Mouse (Mus musculus) c-Kit-positive CD71-positive TER-119-positive erythroid progenitor cells, embryonic 14.5 days (primary cell): ENCODE results near the gene Ltv1.
"Not testable (repeated sequence)": the region's sequence is repeated elsewhere in the genome, so short reads cannot be mapped to it uniquely, and the experiment has no call there.

Experiments
- DNase-seq: peaks from one replicate; pipeline ENCODE4 v3.0.0-alpha.2; 2013; ENCODE audit warnings: low spot score

Gene Ltv1

DNA sequence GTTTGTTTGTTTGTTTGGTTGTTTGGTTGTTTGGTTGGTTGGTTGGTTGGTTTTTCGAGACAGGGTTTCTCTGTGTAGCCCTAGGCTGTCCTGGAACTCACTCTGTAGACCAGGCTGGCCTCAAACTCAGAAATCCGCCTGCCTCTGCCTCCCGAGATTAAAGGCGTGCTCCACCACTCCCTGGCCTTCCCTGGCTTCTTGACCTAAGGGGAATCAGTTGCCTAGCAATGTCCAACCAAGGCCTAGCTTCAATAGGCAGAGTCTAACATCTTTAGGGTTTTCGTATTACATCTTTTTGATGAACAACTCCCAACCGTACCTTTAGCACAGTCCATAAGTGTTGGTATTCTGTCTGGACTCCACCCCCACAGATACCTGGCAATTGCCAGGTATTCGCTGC is 528 bp upstream of the Ltv1 start:
- DNase-seq = not testable (repeated sequence)

GRCm38 (mm10) chr10:13189881-13190280 is 3.1 kb downstream of the Ltv1 start:
- DNase-seq = no peak

- no peak for DNase-seq
Observed at GRCm38 (mm10) chr10:13186754-13187153, 6.2 kb downstream of the Ltv1 start.

DNA sequence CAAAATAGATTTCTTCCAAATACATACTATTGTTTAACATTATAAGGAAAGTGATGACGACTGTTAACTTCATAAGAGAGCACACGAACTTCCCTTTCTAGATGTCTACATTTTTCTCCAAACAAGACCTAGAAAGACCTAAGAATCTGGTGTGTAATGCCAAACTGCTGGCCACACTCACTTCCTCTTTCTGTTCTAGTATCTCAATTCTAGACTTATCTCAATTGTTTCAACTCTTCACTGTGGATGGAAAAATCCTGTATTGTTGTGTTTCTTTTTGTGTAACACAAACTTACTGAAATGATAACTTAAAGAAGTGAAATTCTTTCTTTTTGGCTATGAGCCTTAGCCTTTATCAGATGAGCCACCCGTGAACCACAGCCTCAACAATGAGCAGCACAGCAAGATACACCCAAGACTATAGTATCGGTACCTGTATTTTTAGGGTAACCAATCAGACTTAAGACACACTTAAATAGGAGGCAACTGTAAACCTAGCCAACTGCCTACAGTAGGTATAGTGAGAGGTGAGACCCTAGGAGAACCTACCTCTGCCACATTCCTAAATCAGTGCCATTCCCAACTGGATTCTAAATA is 8.7 kb downstream of the Ltv1 start:
- DNase-seq = no peak

GRCm38 (mm10) chr10:13180211-13180610 is 12.8 kb downstream of the Ltv1 start:
- DNase-seq = no peak

GRCm38 (mm10) chr10:13177973-13178624 is 14.9 kb downstream of the Ltv1 start, which contains the start of gene Zc2hc1b:
Gene Zc2hc1b (minus strand): TSS chr10:13178023.
- no peak for DNase-seq

- no peak for DNase-seq
Observed at GRCm38 (mm10) chr10:13175866-13176265, 17.1 kb downstream of the Ltv1 start.

GRCm38 (mm10) chr10:13172798-13173221 is 20.2 kb downstream of the Ltv1 start:
- DNase-seq = no peak

GRCm38 (mm10) chr10:13171461-13171860 is 21.5 kb downstream of the Ltv1 start:
- no peak for DNase-seq

DNA sequence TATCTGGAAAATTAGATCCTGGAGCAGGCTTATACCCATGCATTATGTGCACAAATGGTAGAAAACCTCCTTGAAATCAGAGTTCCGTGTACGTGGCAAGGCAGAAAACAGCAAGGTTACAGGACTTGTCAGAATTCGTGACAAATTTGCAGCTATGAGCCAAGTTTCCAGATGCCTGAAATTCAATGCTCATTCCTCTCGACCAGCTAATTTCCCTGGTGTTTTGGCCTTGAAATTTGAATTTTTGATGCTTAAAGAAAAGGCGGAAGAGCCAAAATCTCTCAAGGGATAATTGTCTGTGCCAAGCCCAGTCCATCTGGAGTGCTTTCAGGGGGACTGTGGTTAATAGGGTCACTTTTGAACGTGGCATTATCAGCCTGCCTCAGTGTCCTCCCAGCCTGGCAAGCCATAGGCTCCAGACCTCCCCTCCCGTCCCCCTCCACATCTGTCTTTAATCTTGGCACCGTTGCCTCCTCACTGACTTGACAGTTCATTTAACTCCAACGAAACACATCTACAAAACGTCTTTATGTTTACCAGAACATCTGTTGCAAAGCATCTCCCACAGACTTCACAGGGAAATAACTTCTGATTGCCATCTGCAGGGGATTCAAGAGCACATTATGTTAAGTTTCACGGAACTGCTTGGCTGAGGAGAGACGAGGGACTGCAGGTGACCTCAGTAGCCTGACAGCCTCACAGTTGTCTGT is 22.1 kb downstream of the Ltv1 start:
- DNase-seq = no peak

DNA sequence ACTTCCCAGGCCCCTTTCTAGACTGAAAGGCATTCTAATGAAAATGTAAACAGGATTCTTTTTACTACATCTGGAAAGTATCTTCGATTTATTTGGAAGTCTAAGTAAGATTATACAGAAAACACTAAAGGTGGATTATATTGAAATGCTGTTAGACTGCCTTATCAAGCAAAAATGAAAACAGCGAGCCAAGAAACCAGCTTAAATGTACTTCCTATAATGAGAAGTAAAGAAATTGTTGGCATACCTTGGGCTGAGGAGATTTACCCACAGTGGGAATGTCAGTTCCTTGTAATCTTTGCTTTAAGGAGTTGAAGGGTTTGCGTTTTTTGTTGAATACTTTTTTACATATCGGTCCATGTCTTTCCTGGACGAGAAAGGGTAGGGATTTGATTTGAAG is 24.5 kb downstream of the Ltv1 start:
- DNase-seq = no peak

GRCm38 (mm10) chr10:13162031-13162430 is 30.9 kb downstream of the Ltv1 start:
- no peak for DNase-seq

- no peak for DNase-seq
Observed at GRCm38 (mm10) chr10:13160913-13161312, 32.1 kb downstream of the Ltv1 start.

DNA sequence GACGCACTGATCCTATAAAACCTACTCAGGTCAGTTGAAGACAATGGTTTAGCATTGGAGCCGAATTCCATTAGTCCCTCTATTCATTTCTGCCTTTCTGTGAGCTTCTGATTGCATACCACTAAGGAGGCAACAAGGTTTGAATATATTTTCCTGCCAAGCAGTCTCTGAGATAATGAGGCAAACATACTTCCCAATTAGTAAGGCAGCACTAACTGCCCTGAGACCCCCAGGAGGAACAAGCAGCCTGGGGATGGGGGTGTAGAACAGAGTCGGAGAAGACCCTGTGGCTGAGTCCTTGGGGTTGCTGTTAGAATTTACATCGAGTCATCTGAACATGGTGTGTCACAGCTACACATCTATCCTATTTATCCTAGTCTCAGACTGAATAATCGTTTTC is 37.6 kb downstream of the Ltv1 start:
- DNase-seq = no peak

DNA sequence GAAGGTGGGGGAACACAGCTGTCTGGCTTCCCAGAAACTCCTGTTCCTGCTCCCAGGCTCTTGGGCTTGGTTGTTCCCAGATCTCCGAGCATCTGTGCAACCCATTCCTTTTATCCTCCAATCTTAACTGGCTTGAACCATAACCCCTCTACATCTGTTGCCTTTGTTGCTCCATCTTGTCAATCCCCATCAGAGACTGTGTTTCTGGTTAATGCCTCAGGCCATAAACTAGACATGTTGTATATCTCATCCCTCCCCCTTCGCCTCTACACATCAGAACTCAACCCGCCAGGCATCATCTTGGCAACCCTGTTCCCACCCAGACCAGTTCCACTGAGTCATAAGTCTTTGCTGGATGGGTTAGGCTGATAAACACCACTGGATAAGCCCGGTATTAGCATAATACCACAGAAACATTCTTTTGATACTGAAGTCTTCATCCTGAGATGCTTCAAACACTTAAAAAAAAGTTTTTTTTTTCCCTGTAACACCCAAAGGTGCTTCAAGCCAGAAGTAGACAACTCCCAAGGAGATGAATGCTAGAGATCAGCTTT is 40.1 kb downstream of the Ltv1 start:
- no peak for DNase-seq

GRCm38 (mm10) chr10:13151353-13151752 is 41.6 kb downstream of the Ltv1 start:
- DNase-seq = no peak

- DNase-seq = no peak
Observed at GRCm38 (mm10) chr10:13150435-13150834, 42.5 kb downstream of the Ltv1 start.

- no peak for DNase-seq
Observed at GRCm38 (mm10) chr10:13140434-13140833, 52.5 kb downstream of the Ltv1 start.

GRCm38 (mm10) chr10:13137906-13138305 is 55.1 kb downstream of the Ltv1 start:
- no peak for DNase-seq

DNA sequence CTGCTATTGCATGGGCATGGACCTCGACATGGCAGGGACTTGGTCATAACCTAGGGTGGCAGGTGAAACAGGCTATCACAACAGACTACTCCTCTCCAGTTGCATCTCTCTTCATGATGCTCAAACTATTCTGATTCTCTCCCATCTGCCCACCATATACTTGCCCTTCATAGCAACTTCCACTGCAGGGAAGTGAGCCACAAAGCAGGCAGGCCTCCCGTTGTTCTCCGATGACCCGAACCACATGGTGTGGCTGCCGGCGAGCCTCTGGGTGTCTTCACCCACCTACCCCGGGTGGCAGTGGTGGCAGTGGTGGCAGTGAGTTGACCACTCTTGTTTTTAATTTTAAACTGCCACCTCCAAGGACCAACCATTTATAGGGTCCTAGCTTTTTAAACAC is 57.2 kb downstream of the Ltv1 start:
- no peak for DNase-seq

- no peak for DNase-seq
Observed at GRCm38 (mm10) chr10:13135276-13135675, 57.7 kb downstream of the Ltv1 start.

DNA sequence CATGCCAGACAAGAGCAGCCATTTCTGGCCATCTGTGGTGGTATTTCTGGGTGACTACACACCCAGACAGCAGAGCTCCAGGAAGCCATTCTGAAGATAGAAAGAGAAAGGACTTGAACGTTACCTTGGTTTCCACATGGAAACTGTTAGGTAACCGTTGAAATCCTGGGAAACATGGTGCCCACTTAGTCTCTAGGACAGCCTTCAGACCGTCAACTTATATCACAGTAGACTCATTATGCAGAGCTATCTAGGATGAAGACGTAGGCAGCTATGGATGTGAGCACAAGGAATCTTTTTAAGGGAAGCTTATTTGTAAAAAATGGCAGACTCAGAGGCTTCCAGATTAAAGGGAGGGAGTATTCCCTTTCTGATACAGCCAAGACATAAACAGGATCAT is 59.1 kb downstream of the Ltv1 start:
- no peak for DNase-seq
